Mouse (Mus musculus): ENCODE measurements at regions not wholly inside any gene's neighbourhood (a gene's known extent, or its start where the extent isn't known, plus 50 kb on each side); places are given as distances from the start of the nearest gene placed in this dataset.

GRCm38 (mm10) chr14:99366281-99366987 lies 67.9 kb downstream of the Klf5 start:
- no peaks in the 10 kb centered on the region for H3K4me1 ChIP-seq (ENCODE audit: control insufficient read depth, insufficient read depth, low read length)
- H3K27ac ChIP-seq (ENCODE audit: insufficient read depth, low read length) = no peak overlapping the region
- no peak overlapping the region for H3K4me3 ChIP-seq (ENCODE audit: insufficient read depth, low read length)
- TF ChIP-seq POLR2A (IDR thresholded peaks at IDR 0.05; ENCODE audit: low read depth, low read length) (no peak), CTCF (IDR thresholded peaks at IDR 0.05; ENCODE audit: borderline replicate concordance, insufficient read depth, low read length) (no peak)

DNA sequence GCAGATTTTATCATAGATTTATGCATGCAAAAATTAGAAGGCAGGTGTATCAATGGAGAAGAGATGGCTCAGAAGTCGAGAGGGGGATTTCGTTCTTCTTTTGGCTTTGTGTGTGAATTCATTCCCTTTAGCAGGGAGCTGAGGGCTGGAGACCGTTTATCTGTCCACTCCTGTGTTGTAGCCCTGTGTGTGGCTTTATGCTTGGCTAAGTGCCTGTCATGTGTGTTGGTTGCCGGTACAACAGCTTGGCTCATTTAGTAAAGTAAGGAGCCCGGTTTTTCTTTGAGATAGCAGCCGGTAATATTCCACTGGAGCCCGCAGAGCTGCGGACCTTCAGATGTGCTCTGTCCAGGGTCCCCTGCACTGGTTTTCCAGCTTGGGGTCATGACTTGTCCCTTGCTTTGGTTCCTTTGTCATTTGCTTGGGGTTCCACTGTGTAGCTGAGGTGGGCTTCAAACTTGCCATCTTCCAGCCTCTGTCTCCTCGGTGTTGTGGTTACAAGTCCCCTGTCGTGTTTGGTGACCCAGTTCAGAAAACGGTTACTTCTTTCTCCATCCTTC lies 68.6 kb downstream of the Klf5 start:
- H3K4me3 ChIP-seq (ENCODE audit: insufficient read depth, low read length) = no peak overlapping the region

DNA sequence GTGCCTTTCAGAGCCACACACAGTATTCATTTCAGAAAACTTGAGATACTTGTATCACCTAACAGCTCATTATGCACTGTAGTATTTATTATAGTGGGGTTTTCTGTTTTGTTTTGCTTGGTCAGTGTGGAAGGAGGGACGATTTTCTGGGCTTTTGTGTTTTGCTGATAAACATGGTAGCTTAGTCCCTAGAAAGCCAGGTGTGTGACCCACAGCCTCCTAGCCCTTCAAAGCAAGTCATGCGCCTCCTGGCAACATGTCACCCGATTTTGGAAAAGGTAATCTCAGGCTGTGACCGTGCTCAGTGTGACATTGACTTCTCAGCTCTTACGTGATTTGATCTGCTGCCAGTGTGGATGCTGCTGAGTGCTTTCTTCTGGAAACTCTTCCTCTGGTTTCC lies 70.9 kb downstream of the Klf5 start:
- 0 out of 2 replicates have a peak, but pooled peaks cover 3% of the 10 kb centered on the region for H3K4me1 ChIP-seq (ENCODE audit: control insufficient read depth, insufficient read depth, low read length)
- H3K27ac ChIP-seq (ENCODE audit: insufficient read depth, low read length) = no peak overlapping the region
- no peak overlapping the region for H3K4me3 ChIP-seq (ENCODE audit: insufficient read depth, low read length)
- TF ChIP-seq CTCF (IDR thresholded peaks at IDR 0.05; ENCODE audit: borderline replicate concordance, insufficient read depth, low read length) (no peak), POLR2A (IDR thresholded peaks at IDR 0.05; ENCODE audit: low read depth, low read length) (no peak)

More for the DNA sequence above, 68.6 kb downstream of the Klf5 start:
- no peak for TF ChIP-seq POLR2A (IDR thresholded peaks at IDR 0.05; ENCODE audit: low read depth, low read length)
- no peak for TF ChIP-seq CTCF (IDR thresholded peaks at IDR 0.05; ENCODE audit: borderline replicate concordance, insufficient read depth, low read length)
- H3K4me1 ChIP-seq (ENCODE audit: control insufficient read depth, insufficient read depth, low read length) = no peaks in the 10 kb centered on the region
- no peak overlapping the region for H3K27ac ChIP-seq (ENCODE audit: insufficient read depth, low read length)

DNA sequence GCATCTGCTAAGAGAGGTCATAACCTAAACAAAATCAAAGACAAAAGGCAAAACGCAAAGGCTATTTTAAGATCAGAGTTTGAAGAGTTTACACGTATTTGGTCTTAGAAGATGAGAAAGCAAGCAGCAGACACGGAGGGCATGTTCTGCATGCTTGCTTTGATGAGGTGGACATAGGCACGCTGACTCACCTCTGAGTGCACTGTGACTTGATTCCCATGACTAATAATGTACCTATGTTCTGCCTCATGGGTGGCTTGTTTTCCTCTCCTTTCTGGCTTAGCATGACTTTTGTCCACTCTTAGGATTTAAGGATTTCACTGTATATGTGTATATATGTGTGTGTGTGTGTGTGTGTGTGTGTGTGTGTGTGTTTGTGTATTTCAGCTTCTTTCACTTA lies 75.2 kb downstream of the Klf5 start:
- no peak overlapping the region for H3K4me3 ChIP-seq (ENCODE audit: insufficient read depth, low read length)
- H3K4me1 ChIP-seq (ENCODE audit: control insufficient read depth, insufficient read depth, low read length) = 0 out of 2 replicates have a peak, but pooled peaks cover 7% of the 10 kb centered on the region
- no peak for TF ChIP-seq CTCF (IDR thresholded peaks at IDR 0.05; ENCODE audit: borderline replicate concordance, insufficient read depth, low read length)
- TF ChIP-seq POLR2A (IDR thresholded peaks at IDR 0.05; ENCODE audit: low read depth, low read length) = no peak
- no peak overlapping the region for H3K27ac ChIP-seq (ENCODE audit: insufficient read depth, low read length)

GRCm38 (mm10) chr14:99375040-99375610 lies 76.6 kb downstream of the Klf5 start:
- Histone ChIP-seq H3K27ac (ENCODE audit: insufficient read depth, low read length) (no peak overlapping the region), H3K4me1 (ENCODE audit: control insufficient read depth, insufficient read depth, low read length) (0 out of 2 replicates have a peak, but pooled peaks cover 7% of the 10 kb centered on the region), H3K4me3 (ENCODE audit: insufficient read depth, low read length) (no peak overlapping the region)
- no peak for TF ChIP-seq CTCF (IDR thresholded peaks at IDR 0.05; ENCODE audit: borderline replicate concordance, insufficient read depth, low read length)
- TF ChIP-seq POLR2A (IDR thresholded peaks at IDR 0.05; ENCODE audit: low read depth, low read length) = no peak

- Histone ChIP-seq H3K4me1 (ENCODE audit: control insufficient read depth, insufficient read depth, low read length) (0 out of 2 replicates have a peak, but pooled peaks cover 7% of the 10 kb centered on the region), H3K27ac (ENCODE audit: insufficient read depth, low read length) (no peak overlapping the region), H3K4me3 (ENCODE audit: insufficient read depth, low read length) (no peak overlapping the region)
- TF ChIP-seq CTCF (IDR thresholded peaks at IDR 0.05; ENCODE audit: borderline replicate concordance, insufficient read depth, low read length) = no peak
- TF ChIP-seq POLR2A (IDR thresholded peaks at IDR 0.05; ENCODE audit: low read depth, low read length) = no peak
These were observed 78.4 kb downstream of the Klf5 start for GRCm38 (mm10) chr14:99376652-99377502.

- no peak for TF ChIP-seq POLR2A (IDR thresholded peaks at IDR 0.05; ENCODE audit: low read depth, low read length)
- no peak for TF ChIP-seq CTCF (IDR thresholded peaks at IDR 0.05; ENCODE audit: borderline replicate concordance, insufficient read depth, low read length)
- no peak overlapping the region for H3K27ac ChIP-seq (ENCODE audit: insufficient read depth, low read length)
- no peaks in the 10 kb centered on the region for H3K4me1 ChIP-seq (ENCODE audit: control insufficient read depth, insufficient read depth, low read length)
- H3K4me3 ChIP-seq (ENCODE audit: insufficient read depth, low read length) = no peak overlapping the region
These were observed 82.9 kb downstream of the Klf5 start for GRCm38 (mm10) chr14:99381262-99382017.

DNA sequence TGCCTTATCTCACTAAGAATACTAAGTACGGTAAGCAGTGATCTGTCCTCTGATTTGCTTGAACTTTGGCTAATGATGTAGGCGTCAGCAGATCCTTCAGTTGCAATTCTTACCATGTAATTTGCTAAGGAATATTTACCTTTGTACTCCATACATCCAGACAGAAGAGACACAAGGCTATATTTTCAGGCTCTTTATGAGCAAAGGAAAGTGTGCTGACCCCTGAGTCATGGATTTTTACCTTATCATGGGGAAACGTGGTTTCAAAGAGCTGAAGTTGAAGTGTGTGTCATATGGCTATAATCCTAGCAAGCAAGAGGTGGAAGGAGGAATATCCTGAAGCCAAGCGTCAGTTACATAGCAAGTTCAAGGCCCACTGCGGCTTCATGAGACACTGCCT lies 83.6 kb downstream of the Klf5 start:
- H3K4me3 ChIP-seq (ENCODE audit: insufficient read depth, low read length) = no peak overlapping the region
- no peak for TF ChIP-seq POLR2A (IDR thresholded peaks at IDR 0.05; ENCODE audit: low read depth, low read length)
- no peak for TF ChIP-seq CTCF (IDR thresholded peaks at IDR 0.05; ENCODE audit: borderline replicate concordance, insufficient read depth, low read length)
- no peaks in the 10 kb centered on the region for H3K4me1 ChIP-seq (ENCODE audit: control insufficient read depth, insufficient read depth, low read length)
- no peak overlapping the region for H3K27ac ChIP-seq (ENCODE audit: insufficient read depth, low read length)

GRCm38 (mm10) chr14:99383170-99383569 lies 84.7 kb downstream of the Klf5 start:
- H3K4me3 ChIP-seq (ENCODE audit: insufficient read depth, low read length) = no peak overlapping the region
- TF ChIP-seq POLR2A (IDR thresholded peaks at IDR 0.05; ENCODE audit: low read depth, low read length) = no peak
- TF ChIP-seq CTCF (IDR thresholded peaks at IDR 0.05; ENCODE audit: borderline replicate concordance, insufficient read depth, low read length) = no peak
- no peaks in the 10 kb centered on the region for H3K4me1 ChIP-seq (ENCODE audit: control insufficient read depth, insufficient read depth, low read length)
- H3K27ac ChIP-seq (ENCODE audit: insufficient read depth, low read length) = no peak overlapping the region

Measured in embryonic fibroblast, embryonic 13.5 days (primary cell).